Mouse (Mus musculus) spleen, adult 2 months (tissue): ENCODE results near the gene Soat2.

Experiments used
- CTCF ChIP-seq: fragments of 200-500 bp; IDR thresholded peaks from 2 replicates; pipeline ENCODE4 v1.5.1; 2011; ENCODE audit warnings: mild to moderate bottlenecking, inconsistent platforms; ENCODE audit not compliant: insufficient read depth, insufficient read length, insufficient replicate concordance; ENCODE audit errors: extremely low read depth
- POLR2A ChIP-seq: fragments of 200-500 bp; IDR thresholded peaks from 2 replicates; pipeline ENCODE4 v1.6.1; 2011; ENCODE audit warnings: low read depth, low read length, inconsistent platforms

DNA sequence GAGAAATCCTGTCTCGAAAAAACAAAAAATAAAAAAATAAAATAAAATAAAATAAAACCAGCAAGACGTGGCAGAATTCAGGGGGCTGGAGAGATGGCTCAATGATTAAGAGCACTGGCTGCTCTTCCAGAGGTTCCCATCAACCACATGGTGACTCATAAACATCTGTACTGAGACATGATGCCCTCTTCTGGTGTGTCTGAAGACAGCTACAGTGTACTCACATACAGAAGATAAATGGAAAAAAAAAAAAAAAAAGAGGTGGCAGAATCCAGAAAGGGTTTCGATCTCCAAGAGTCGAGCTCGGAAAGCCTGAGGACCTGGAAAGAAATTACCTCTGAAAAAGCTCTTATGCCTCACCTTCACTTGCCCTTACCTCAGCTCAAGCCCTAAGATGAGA, 9.2 kb upstream of the Soat2 start:
- TF ChIP-seq CTCF (no peak), POLR2A (no peak)
